Mouse (Mus musculus): Measurements from ENCODE around the gene Trappc5. TPM values are rescaled to one million over a fixed set of nuclear protein-coding genes. Genes with fewer than 3 reads are reported as not detected.

The Trappc5 gene
- polyA plus RNA-seq, 1 experiment, result 36.7 TPM

GRCm38 (mm10) chr8:3710312-3710711, 34.2 kb downstream of the Trappc5 start:
- H3K79me3 ChIP-seq (ENCODE audit: low read depth), result no peaks in the 10 kb centered on the region
- peaks cover 9% of the 10 kb centered on the region for H3K27me3 ChIP-seq (ENCODE audit: control insufficient read depth, insufficient read depth, insufficient read length)
- no peaks in the 10 kb centered on the region for H3K79me2 ChIP-seq (ENCODE audit: control insufficient read depth, insufficient read depth)
- no peak overlapping the region for H3K4me3 ChIP-seq (ENCODE audit: insufficient read depth, poor library complexity, severe bottlenecking)
- no peak for TF ChIP-seq MYOG (IDR thresholded peaks at IDR 0.05; ENCODE audit: control insufficient read depth, extremely low read depth, insufficient read length)
- no peak for TF ChIP-seq MAX (IDR thresholded peaks at IDR 0.05)
- no peak for TF ChIP-seq USF1 (IDR thresholded peaks at IDR 0.05; ENCODE audit: low read depth)
- TF ChIP-seq CTCF (IDR thresholded peaks at IDR 0.05; ENCODE audit: control insufficient read depth, insufficient read depth, insufficient read length), result no peak
- no peak for TF ChIP-seq FOSL1 (IDR thresholded peaks at IDR 0.05; ENCODE audit: insufficient read depth, low read length, poor library complexity, severe bottlenecking)
- TF ChIP-seq MYOD1 (IDR thresholded peaks at IDR 0.05; ENCODE audit: control insufficient read depth, insufficient read length, low read depth), result no peak
- TF ChIP-seq CEBPB (IDR thresholded peaks at IDR 0.05; ENCODE audit: low read depth), result no peak
- H3ac ChIP-seq (ENCODE audit: control insufficient read depth, insufficient read length, low read depth), result no peak overlapping the region
- no peaks in the 10 kb centered on the region for H3K36me3 ChIP-seq (ENCODE audit: control insufficient read depth, insufficient read depth)

- Histone ChIP-seq H3K79me2 (ENCODE audit: control insufficient read depth, insufficient read depth) (no peaks in the 10 kb centered on the region), H3ac (ENCODE audit: control insufficient read depth, insufficient read length, low read depth) (no peak overlapping the region), H3K36me3 (ENCODE audit: control insufficient read depth, insufficient read depth) (no peaks in the 10 kb centered on the region), H3K27me3 (ENCODE audit: control insufficient read depth, insufficient read depth, insufficient read length) (peaks cover 9% of the 10 kb centered on the region), H3K4me3 (ENCODE audit: insufficient read depth, poor library complexity, severe bottlenecking) (no peak overlapping the region), H3K79me3 (ENCODE audit: low read depth) (no peaks in the 10 kb centered on the region)
- no peak for TF ChIP-seq MYOG (IDR thresholded peaks at IDR 0.05; ENCODE audit: control insufficient read depth, extremely low read depth, insufficient read length)
- TF ChIP-seq MYOD1 (IDR thresholded peaks at IDR 0.05; ENCODE audit: control insufficient read depth, insufficient read length, low read depth), result no peak
- no peak for TF ChIP-seq FOSL1 (IDR thresholded peaks at IDR 0.05; ENCODE audit: insufficient read depth, low read length, poor library complexity, severe bottlenecking)
- no peak for TF ChIP-seq USF1 (IDR thresholded peaks at IDR 0.05; ENCODE audit: low read depth)
- no peak for TF ChIP-seq CEBPB (IDR thresholded peaks at IDR 0.05; ENCODE audit: low read depth)
- no peak for TF ChIP-seq CTCF (IDR thresholded peaks at IDR 0.05; ENCODE audit: control insufficient read depth, insufficient read depth, insufficient read length)
- no peak for TF ChIP-seq MAX (IDR thresholded peaks at IDR 0.05)
Observed at GRCm38 (mm10) chr8:3711646-3712045, 35.5 kb downstream of the Trappc5 start.

- no peaks in the 10 kb centered on the region for H3K36me3 ChIP-seq (ENCODE audit: control insufficient read depth, insufficient read depth)
- no peak overlapping the region for H3ac ChIP-seq (ENCODE audit: control insufficient read depth, insufficient read length, low read depth)
- H3K79me2 ChIP-seq (ENCODE audit: control insufficient read depth, insufficient read depth), result no peaks in the 10 kb centered on the region
- no peaks in the 10 kb centered on the region for H3K79me3 ChIP-seq (ENCODE audit: low read depth)
- no peak for TF ChIP-seq CEBPB (IDR thresholded peaks at IDR 0.05; ENCODE audit: low read depth)
- no peak overlapping the region for H3K4me3 ChIP-seq (ENCODE audit: insufficient read depth, poor library complexity, severe bottlenecking)
- H3K27me3 ChIP-seq (ENCODE audit: control insufficient read depth, insufficient read depth, insufficient read length), result no peaks in the 10 kb centered on the region
Observed at GRCm38 (mm10) chr8:3717321-3717954, 41.3 kb downstream of the Trappc5 start.

- Histone ChIP-seq H3K79me3 (ENCODE audit: low read depth) (no peaks in the 10 kb centered on the region), H3K79me2 (ENCODE audit: control insufficient read depth, insufficient read depth) (no peaks in the 10 kb centered on the region), H3K36me3 (ENCODE audit: control insufficient read depth, insufficient read depth) (no peaks in the 10 kb centered on the region), H3ac (ENCODE audit: control insufficient read depth, insufficient read length, low read depth) (no peak overlapping the region), H3K27me3 (ENCODE audit: control insufficient read depth, insufficient read depth, insufficient read length) (no peaks in the 10 kb centered on the region), H3K4me3 (ENCODE audit: insufficient read depth, poor library complexity, severe bottlenecking) (no peak overlapping the region)
- TF ChIP-seq FOSL1 (IDR thresholded peaks at IDR 0.05; ENCODE audit: insufficient read depth, low read length, poor library complexity, severe bottlenecking), result no peak
- peak; percentile 76 for TF ChIP-seq CTCF (IDR thresholded peaks at IDR 0.05; ENCODE audit: control insufficient read depth, insufficient read depth, insufficient read length)
Observed at GRCm38 (mm10) chr8:3718559-3718958, 42.5 kb downstream of the Trappc5 start.

GRCm38 (mm10) chr8:3720551-3720950, 44.5 kb downstream of the Trappc5 start, which contains the start of gene Clec4g:
Gene Clec4g, minus strand, starts transcription at chr8:3720651.
- H3K27me3 ChIP-seq (ENCODE audit: control insufficient read depth, insufficient read depth, insufficient read length), result no peaks in the 10 kb centered on the region
- no peak within 1 kb of the TSS for H3ac ChIP-seq (ENCODE audit: control insufficient read depth, insufficient read length, low read depth)
- no peaks in the 10 kb centered on the region for H3K36me3 ChIP-seq (ENCODE audit: control insufficient read depth, insufficient read depth)
- H3K4me3 ChIP-seq (ENCODE audit: insufficient read depth, poor library complexity, severe bottlenecking), result no peak within 1 kb of the TSS
- no peak for TF ChIP-seq MYOD1 (IDR thresholded peaks at IDR 0.05; ENCODE audit: control insufficient read depth, insufficient read length, low read depth)
- TF ChIP-seq USF1 (IDR thresholded peaks at IDR 0.05; ENCODE audit: low read depth), result no peak
- no peak for TF ChIP-seq CEBPB (IDR thresholded peaks at IDR 0.05; ENCODE audit: low read depth)
- no peak for TF ChIP-seq MAX (IDR thresholded peaks at IDR 0.05)
- no peak for TF ChIP-seq CTCF (IDR thresholded peaks at IDR 0.05; ENCODE audit: control insufficient read depth, insufficient read depth, insufficient read length)
- TF ChIP-seq FOSL1 (IDR thresholded peaks at IDR 0.05; ENCODE audit: insufficient read depth, low read length, poor library complexity, severe bottlenecking), result no peak
- no peak for TF ChIP-seq MYOG (IDR thresholded peaks at IDR 0.05; ENCODE audit: control insufficient read depth, extremely low read depth, insufficient read length)
- H3K79me2 ChIP-seq (ENCODE audit: control insufficient read depth, insufficient read depth), result no peaks in the 10 kb centered on the region
- H3K79me3 ChIP-seq (ENCODE audit: low read depth), result no peaks in the 10 kb centered on the region

GRCm38 (mm10) chr8:3721041-3721440, 44.9 kb downstream of the Trappc5 start:
- no peaks in the 10 kb centered on the region for H3K79me3 ChIP-seq (ENCODE audit: low read depth)
- no peaks in the 10 kb centered on the region for H3K36me3 ChIP-seq (ENCODE audit: control insufficient read depth, insufficient read depth)
- H3K4me3 ChIP-seq (ENCODE audit: insufficient read depth, poor library complexity, severe bottlenecking), result no peak overlapping the region
- H3ac ChIP-seq (ENCODE audit: control insufficient read depth, insufficient read length, low read depth), result no peak overlapping the region
- TF ChIP-seq USF1 (IDR thresholded peaks at IDR 0.05; ENCODE audit: low read depth), result no peak
- no peak for TF ChIP-seq CTCF (IDR thresholded peaks at IDR 0.05; ENCODE audit: control insufficient read depth, insufficient read depth, insufficient read length)
- TF ChIP-seq MYOG (IDR thresholded peaks at IDR 0.05; ENCODE audit: control insufficient read depth, extremely low read depth, insufficient read length), result no peak
- TF ChIP-seq FOSL1 (IDR thresholded peaks at IDR 0.05; ENCODE audit: insufficient read depth, low read length, poor library complexity, severe bottlenecking), result no peak
- TF ChIP-seq MYOD1 (IDR thresholded peaks at IDR 0.05; ENCODE audit: control insufficient read depth, insufficient read length, low read depth), result no peak
- H3K27me3 ChIP-seq (ENCODE audit: control insufficient read depth, insufficient read depth, insufficient read length), result no peaks in the 10 kb centered on the region
- H3K79me2 ChIP-seq (ENCODE audit: control insufficient read depth, insufficient read depth), result no peaks in the 10 kb centered on the region

Other genes with a start within 250 kb of the Trappc5 start
- 1.5 TPM for gene Pex11g, start 208.6 kb upstream of the Trappc5 start, polyA plus RNA-seq (2012; fragmentation: generic; extraction: Trizol)
- gene Tex45, start 205.4 kb upstream of the Trappc5 start, polyA plus RNA-seq (2012; fragmentation: generic; extraction: Trizol), result not detected
- gene Zfp358, start 183.2 kb upstream of the Trappc5 start, polyA plus RNA-seq (2012; fragmentation: generic; extraction: Trizol), result 30.6 TPM
- gene Mcoln1, start 175.8 kb upstream of the Trappc5 start, polyA plus RNA-seq (2012; fragmentation: generic; extraction: Trizol), result 38.7 TPM
- 18.6 TPM for gene Pnpla6, start 160.9 kb upstream of the Trappc5 start, polyA plus RNA-seq (2012; fragmentation: generic; extraction: Trizol)
- not detected for gene C330021F23Rik, start 108.3 kb upstream of the Trappc5 start, polyA plus RNA-seq (2012; fragmentation: generic; extraction: Trizol)
- gene Camsap3, start 89.0 kb upstream of the Trappc5 start, polyA plus RNA-seq (2012; fragmentation: generic; extraction: Trizol), result 0.19 TPM
- 38.2 TPM for gene Xab2, start 55.0 kb upstream of the Trappc5 start, polyA plus RNA-seq (2012; fragmentation: generic; extraction: Trizol)
- gene Pet100, start 54.8 kb upstream of the Trappc5 start, polyA plus RNA-seq (2012; fragmentation: generic; extraction: Trizol), result 55.4 TPM
- 0.70 TPM for gene Pcp2, start 50.8 kb upstream of the Trappc5 start, polyA plus RNA-seq (2012; fragmentation: generic; extraction: Trizol)
- 8.9 TPM for gene Stxbp2, start 45.3 kb upstream of the Trappc5 start, polyA plus RNA-seq (2012; fragmentation: generic; extraction: Trizol)
- not detected for gene Retn, start 20.5 kb upstream of the Trappc5 start, polyA plus RNA-seq (2012; fragmentation: generic; extraction: Trizol)
- gene Mcemp1, start 10.5 kb upstream of the Trappc5 start, polyA plus RNA-seq (2012; fragmentation: generic; extraction: Trizol), result not detected
- gene Fcor, start 3.9 kb upstream of the Trappc5 start, polyA plus RNA-seq (2012; fragmentation: generic; extraction: Trizol), result 0.95 TPM
- gene Fcer2a, start 17.9 kb downstream of the Trappc5 start, polyA plus RNA-seq (2012; fragmentation: generic; extraction: Trizol), result 0.01 TPM
- gene Clec4g, start 44.4 kb downstream of the Trappc5 start, polyA plus RNA-seq (2012; fragmentation: generic; extraction: Trizol), result not detected
- not detected for gene Cd209a, start 72.7 kb downstream of the Trappc5 start, polyA plus RNA-seq (2012; fragmentation: generic; extraction: Trizol)
- not detected for gene Cd209e, start 178.0 kb downstream of the Trappc5 start, polyA plus RNA-seq (2012; fragmentation: generic; extraction: Trizol)
- not detected for gene Cd209d, start 202.3 kb downstream of the Trappc5 start, polyA plus RNA-seq (2012; fragmentation: generic; extraction: Trizol)